Mouse (Mus musculus) ES-Bruce4 (cell line): ENCODE data around the gene Cgnl1.

Experiments used
- CTCF ChIP-seq: IDR thresholded peaks from one replicate; pipeline ENCODE4 v1.8.1; 2011; ENCODE audit warnings: low read depth, low read length
- EP300 ChIP-seq: IDR thresholded peaks from 2 replicates; pipeline ENCODE4 v1.6.1; 2011; ENCODE audit warnings: low read depth, low read length; ENCODE audit not compliant: insufficient read depth
- POLR2A ChIP-seq: IDR thresholded peaks from one replicate; pipeline ENCODE4 v1.8.1; 2011; ENCODE audit warnings: low read length; ENCODE audit not compliant: insufficient read depth

DNA sequence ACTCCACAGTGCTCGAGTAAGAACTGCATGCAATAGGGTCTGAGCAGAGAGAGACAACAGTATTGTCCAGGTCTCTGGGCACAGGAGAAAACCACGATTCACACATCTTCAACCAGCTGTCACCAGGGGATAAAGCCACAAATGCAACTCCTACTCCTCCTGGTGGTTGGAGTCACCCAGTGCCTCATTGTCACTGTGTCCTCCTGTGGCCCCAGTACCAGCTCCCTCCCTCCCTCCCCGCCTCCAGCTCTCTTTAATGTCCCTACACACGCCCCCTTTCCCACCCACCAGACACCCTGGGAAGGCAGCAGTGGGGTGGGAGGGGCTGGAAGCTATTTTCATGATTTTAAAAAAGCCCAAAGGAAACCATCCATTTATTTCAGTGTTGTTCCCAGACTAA lies 41.0 kb upstream of the Cgnl1 start:
- TF ChIP-seq POLR2A (no peak), CTCF (no peak), EP300 (no peak)
